Mouse (Mus musculus): ENCODE measurements around the gene Bhlha15.

DNA sequence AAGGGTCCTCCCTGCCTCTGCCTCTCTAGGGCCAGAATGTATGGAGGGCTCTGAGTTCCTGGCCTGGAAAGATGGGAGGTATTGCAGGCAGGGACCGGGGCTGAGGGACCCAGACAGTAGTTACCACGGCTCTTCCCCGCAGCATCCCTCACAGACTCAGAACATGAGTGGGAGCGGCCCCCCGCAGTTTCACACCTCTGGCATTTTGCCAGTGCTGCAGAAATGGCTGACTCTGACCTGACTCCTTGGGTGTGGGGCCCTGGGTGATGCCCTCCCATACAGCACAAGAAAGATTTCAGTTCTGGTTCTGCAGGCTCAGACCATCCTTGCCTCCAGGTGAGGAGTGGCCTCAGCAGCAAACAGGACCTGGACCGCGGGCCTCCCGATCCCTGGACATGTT, 5.5 kb downstream of the Bhlha15 start:
- no peak for TF ChIP-seq CTCF (conservative IDR thresholded peaks at IDR 0.05; ENCODE audit: low read length)
- no peak for TF ChIP-seq POU5F1 (IDR thresholded peaks at IDR 0.05; ENCODE audit: borderline replicate concordance, low read length)
- TF ChIP-seq NANOG (IDR thresholded peaks at IDR 0.05; ENCODE audit: borderline replicate concordance, low read length), result no peak

Measured in E14TG2a.4 (cell line).